Mouse (Mus musculus) C2C12 (cell line): ENCODE results near the gene Hfe2.

Source experiments
- CEBPB ChIP-seq: IDR thresholded peaks from one replicate; pipeline ENCODE4 v1.6.1; 2011; ENCODE audit warnings: low read depth, mild to moderate bottlenecking, control low read depth, moderate library complexity
- CTCF ChIP-seq: IDR thresholded peaks from one replicate; pipeline ENCODE4 v1.5.1; 2011; ENCODE audit not compliant: control insufficient read depth, insufficient read depth, insufficient read length
- MYOD1 ChIP-seq: IDR thresholded peaks from one replicate; pipeline ENCODE4 v1.6.1; 2011; ENCODE audit warnings: low read depth; ENCODE audit not compliant: control insufficient read depth, insufficient read length

DNA sequence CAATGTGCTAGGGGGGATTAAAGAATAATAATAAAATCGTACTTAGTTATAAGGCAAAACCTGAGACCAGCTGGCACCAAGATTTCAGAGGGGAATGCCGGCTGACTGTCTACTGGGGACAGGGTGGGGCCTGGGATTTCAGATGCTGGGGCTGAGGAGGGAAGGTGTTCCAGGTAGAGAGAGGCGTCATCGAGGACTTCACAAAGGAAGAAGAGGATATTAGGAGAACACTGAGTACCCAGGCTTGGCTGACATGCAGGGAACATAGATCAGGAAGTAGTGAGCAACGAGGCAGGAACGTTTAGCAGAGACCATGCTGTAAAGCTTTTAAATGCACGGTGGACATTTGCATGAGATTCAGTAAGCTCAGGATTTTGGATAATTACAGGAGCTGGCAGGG lies 26.9 kb downstream of the Hfe2 start:
- TF ChIP-seq CTCF (no peak), MYOD1 (no peak), CEBPB (no peak)
